Mouse (Mus musculus): ENCODE data around the gene Kpna6.
A peak's percentile ranks its signal among the peaks of the same experiment; 100 is the strongest.

Gene Kpna6

GRCm38 (mm10) chr4:129645204-129645603 is 27.4 kb downstream of the Kpna6 start:
- no peak for DNase-seq

- no peak for DNase-seq
Observed at GRCm38 (mm10) chr4:129641756-129642155, 30.8 kb downstream of the Kpna6 start.

DNA sequence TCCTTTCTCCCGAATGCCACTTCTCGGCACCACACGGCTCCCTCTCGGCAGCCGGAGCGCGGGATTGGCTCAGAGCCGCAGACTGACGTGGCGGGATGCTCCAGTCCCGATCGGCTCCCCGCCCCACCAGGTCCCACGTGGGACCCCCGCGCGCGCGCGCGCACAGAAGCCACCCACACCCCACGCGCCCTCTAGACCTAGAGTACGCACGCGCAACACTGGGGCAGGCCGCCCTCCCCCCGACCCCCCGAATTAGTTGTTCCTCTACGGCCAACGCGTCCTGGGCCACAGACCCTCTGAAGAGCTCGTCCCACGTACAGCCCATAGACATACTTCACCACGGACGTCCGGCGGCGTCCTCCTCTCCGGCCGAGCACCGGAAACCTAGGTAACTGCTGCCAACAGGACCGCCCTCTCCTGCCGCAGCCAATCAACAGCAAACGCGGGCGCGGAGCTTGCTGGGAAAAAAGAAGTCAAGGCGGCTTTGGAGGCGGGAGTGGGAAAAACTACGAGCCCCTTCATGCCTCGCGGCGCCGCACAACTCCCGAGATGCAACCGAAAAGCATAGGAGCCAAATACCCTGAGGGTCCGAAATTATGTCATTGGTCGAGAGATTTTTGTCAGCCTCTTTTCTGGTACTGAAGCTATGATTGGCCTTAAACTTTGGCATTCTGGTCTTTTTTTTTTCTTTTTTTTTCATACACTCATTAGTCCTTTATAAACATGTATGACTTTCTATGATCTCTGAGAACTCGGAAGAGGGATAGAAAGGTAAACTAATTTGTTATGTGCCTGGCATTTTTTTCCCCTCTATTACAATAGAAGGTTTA is 31.7 kb downstream of the Kpna6 start, which contains the start of gene Txlna:
Txlna (minus strand) TSS at position 428 of the 830 bp plus-strand sequence.
- DNase-seq = peak; percentile 94 to 96

GRCm38 (mm10) chr4:129640101-129640637 is 32.4 kb downstream of the Kpna6 start:
- peak in 1 of 2 experiments; percentile 47 for DNase-seq

DNA sequence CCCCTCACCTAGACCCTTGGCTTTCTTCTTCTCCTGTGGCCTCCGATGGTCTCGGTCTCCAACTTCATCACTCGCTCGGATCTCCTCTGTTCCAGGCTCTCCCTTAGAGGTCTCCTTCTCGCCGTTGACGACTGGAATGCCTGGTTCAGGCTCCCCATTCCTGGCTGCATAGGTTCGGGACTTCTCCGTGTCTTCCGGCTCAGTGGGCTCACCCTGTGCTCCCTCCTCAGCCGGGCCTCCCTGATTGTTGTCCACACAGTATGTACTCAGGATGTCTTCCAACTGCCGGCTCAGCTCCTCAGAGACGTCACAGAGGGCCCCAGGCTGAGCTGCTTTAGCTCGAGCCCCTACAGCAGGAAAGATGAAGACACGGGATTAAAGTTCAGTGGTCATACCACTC is 33.3 kb downstream of the Kpna6 start:
- DNase-seq = no peak

- no peak for DNase-seq
Observed at GRCm38 (mm10) chr4:129633852-129634251, 38.7 kb downstream of the Kpna6 start.

DNA sequence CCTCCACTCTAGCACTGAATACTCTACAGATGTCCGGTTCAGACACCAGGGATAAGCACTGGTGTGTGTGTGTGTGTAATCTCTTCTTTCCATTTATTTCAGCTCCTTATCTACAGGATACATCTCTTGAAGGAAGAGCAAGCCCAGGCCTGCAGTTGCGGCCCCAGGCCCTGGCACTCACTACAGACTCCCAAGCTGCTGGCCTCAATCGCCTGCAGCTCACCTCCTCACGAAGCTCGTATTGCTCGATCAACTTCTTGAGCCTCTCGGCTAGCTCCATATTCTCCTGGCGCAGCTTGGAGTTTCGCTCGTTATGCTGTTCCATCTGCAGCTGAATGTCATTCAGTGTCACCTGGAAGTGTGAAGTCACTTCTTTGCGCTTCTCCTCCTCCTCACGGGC is 40.7 kb downstream of the Kpna6 start:
- no peak for DNase-seq

DNA sequence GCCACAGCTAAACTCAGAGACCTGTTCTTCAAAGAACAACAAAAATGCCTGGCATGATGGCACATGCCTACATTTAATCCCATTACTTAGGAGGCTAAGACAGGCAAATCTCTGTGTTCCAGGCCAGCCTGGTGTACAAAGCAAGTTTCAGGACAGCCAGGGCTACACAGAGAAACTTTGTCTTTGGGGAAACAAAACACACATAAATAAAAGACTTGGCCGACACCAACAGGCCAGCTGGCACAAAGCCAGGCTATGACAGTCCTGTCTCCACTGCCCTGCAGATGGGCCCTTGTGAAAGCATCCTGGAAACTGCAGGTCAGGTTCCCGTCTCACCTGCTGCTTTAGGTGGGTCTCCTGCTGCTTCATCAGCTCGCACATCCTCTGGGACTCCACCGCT is 41.6 kb downstream of the Kpna6 start:
- no peak for DNase-seq

GRCm38 (mm10) chr4:129626035-129626434 is 46.5 kb downstream of the Kpna6 start:
- no peak for DNase-seq

- DNase-seq = no peak
Observed at GRCm38 (mm10) chr4:129625496-129625895, 47.1 kb downstream of the Kpna6 start.

- peak; percentile 62 to 74 for DNase-seq
Observed at GRCm38 (mm10) chr4:129625029-129625370, 47.6 kb downstream of the Kpna6 start.

DNA sequence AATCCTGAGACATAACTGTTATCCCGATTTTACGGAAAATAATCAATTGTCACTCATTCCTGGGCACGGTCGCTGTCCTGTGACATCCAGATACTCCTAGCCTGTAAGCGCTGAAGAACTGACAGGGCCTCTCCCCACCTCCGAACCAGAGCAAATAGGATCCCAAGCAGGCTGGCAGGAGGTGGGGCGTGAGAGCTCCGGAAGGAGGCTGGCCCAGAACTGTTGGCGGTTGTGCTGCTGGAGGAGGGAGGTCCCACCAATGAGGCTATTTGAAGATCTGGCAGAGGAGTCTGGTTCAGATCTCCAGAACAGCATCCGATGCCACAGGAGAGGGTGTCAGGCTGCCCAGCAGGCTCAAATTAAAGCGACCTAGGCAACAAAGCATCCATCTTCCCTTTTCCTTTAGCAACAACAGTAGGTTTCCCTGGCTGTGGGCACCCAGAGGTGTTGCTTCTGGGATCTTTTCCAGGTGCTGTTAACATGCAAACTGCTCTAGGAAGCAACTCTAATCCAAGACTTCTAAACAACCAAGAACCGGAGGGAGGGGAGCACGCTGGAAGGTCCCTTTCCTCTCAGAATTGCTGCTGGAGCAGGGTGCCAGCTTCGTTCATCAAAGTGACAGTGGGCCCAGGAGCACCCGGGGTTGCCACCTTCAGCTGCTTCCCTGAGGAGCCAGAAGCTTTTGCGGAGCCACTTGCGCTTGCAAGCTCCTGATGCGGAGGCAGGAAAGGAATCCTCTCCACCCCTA is 48.1 kb downstream of the Kpna6 start:
- peak; percentile 79 to 91 for DNase-seq

DNA sequence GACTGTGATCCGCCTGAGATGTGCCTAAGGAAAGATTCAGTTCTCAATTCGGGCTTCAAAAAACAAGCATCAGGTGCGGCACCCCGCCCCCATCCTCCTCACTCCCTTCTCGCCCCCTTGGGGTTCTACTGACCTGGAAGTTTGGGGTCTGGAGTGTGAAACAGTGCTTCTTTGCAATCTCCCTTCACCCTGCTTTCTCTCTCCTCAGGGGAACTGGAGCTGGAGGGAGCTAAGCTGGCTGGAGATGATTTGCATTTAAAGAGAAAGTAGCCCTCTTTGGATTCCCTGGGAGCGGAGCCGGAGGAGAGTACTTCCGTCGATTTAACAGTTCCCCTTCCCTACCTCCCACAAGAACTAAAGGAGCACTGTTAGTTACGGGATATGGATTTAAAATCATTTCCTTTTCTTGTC is 48.9 kb downstream of the Kpna6 start, which contains the start of gene Ccdc28b:
Ccdc28b (minus strand) TSS at position 267 of the 411 bp plus-strand sequence.
- DNase-seq = peak; percentile 54 to 58

- DNase-seq = no peak
Observed at GRCm38 (mm10) chr4:129622803-129623535, 49.6 kb downstream of the Kpna6 start.

- DNase-seq = no peak
Observed at GRCm38 (mm10) chr4:129622120-129622802, 50.3 kb downstream of the Kpna6 start.

DNA sequence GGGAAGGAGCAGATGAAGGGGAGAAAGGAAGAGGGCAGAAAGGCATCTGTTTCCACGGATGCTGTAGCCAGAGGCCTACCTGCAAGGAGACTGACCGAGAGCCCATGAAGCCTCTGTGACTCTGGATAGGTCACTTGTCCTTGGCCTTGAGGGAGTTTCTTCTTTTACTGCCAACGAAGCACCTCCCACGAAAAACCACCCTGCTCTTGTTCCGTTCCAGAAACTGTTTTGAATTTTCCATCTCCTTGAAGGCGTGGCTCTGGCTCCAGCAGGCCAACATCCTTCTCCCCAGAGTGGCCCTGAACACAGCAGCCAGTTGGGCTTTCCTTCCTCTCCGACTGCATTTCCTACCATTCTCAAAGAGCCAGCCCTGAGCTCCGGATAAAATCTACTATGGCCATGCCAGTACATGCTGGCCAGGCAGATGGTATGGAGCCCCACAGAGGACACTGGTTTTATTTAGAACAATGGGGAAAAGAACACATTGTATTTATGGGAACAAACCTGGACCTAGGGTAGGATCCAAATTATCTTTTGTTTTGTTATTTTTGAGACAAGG is 51.2 kb downstream of the Kpna6 start:
- DNase-seq = no peak

GRCm38 (mm10) chr4:129620419-129621282 is 51.9 kb downstream of the Kpna6 start:
- DNase-seq = no peak

DNA sequence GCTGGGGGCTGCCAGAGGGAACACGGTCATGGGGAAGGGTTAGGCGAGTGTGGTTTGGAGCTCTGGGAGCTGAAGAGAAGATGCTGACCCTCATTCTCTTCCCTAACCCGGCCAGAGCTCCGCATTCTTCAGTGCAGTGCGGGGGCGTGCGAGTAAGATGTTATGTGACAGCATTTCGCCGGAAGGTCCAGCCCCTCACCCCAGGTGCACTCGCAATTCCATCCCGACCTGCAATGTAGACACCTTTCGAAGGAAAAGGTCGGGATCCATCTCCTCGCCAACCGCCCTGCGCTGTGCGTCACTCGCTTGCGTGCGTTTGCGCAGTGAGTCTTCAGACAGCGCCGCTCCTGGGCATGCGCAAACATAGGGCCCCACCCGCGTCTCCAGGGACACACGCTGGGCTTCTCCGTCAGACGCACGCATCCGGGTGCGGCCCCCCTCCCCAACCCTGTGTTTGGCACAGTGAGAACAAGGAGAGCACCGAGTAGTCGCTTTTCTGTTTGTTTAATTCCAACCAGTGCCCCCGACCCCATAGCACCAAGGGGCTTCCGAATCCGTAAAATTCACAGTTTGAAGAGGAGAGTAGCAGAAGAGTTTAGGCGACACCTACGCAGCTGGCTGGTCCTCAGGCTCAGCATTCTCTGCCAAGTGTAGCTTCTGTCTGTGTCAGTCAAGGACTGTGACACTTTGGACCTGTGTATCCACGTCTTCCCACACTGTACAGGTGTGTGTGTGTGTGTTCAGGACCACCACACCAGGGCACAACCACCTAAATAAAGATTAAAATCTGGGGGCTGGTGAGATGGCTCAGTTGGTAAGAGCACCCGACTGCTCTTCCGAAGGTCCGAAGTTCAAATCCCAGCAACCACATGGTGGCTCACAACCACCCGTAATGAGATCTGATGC is 53.5 kb downstream of the Kpna6 start, which contains the start of gene Iqcc:
Iqcc (minus strand) TSS at position 314 of the 906 bp plus-strand sequence.
- peak; percentile 94 to 97 for DNase-seq

- DNase-seq = no peak
Observed at GRCm38 (mm10) chr4:129618031-129618430, 54.5 kb downstream of the Kpna6 start.

Measured in thymus, postnatal 36 days (tissue).